Mouse (Mus musculus): ENCODE results near the gene Fam160a1. TPM values are rescaled to one million over a fixed set of nuclear protein-coding genes. Genes with fewer than 3 reads are reported as not detected.

Gene Fam160a1
- total RNA-seq, 2 experiments from 2014 or later = 46.9 to 59.1 TPM

GRCm38 (mm10) chr3:85652727-85653665 lies 164.1 kb downstream of the Fam160a1 start:
- intact Hi-C loops (cut with DNase I; ENCODE audit: low total_unique reads) = no loop called here
- no peak for DNase-seq

- no peak for DNase-seq
- intact Hi-C loops (cut with DNase I; ENCODE audit: low total_unique reads) = no loop called here
Observed at GRCm38 (mm10) chr3:85649176-85649575, 167.9 kb downstream of the Fam160a1 start.

- intact Hi-C loops (cut with DNase I; ENCODE audit: low total_unique reads) = no loop called here
- DNase-seq = no peak
Observed at GRCm38 (mm10) chr3:85645517-85646004, 171.5 kb downstream of the Fam160a1 start.

- intact Hi-C loops (cut with DNase I; ENCODE audit: low total_unique reads) = no loop called here
- DNase-seq = no peak
Observed at GRCm38 (mm10) chr3:85644814-85645213, 172.3 kb downstream of the Fam160a1 start.

GRCm38 (mm10) chr3:85641751-85642150 lies 175.3 kb downstream of the Fam160a1 start:
- no peak for DNase-seq
- intact Hi-C loops (cut with DNase I; ENCODE audit: low total_unique reads) = no loop called here

GRCm38 (mm10) chr3:85636716-85637447 lies 180.2 kb downstream of the Fam160a1 start:
- DNase-seq = no peak
- intact Hi-C loops (cut with DNase I; ENCODE audit: low total_unique reads) = no loop called here

GRCm38 (mm10) chr3:85635591-85635990 lies 181.5 kb downstream of the Fam160a1 start:
- intact Hi-C loops (cut with DNase I; ENCODE audit: low total_unique reads) = no loop called here
- no peak for DNase-seq

GRCm38 (mm10) chr3:85635126-85635419 lies 182.0 kb downstream of the Fam160a1 start:
- intact Hi-C loops (cut with DNase I; ENCODE audit: low total_unique reads) = no loop called here
- no peak for DNase-seq

- intact Hi-C loops (cut with DNase I; ENCODE audit: low total_unique reads) = no loop called here
- no peak for DNase-seq
Observed at GRCm38 (mm10) chr3:85634389-85635125, 182.5 kb downstream of the Fam160a1 start.

GRCm38 (mm10) chr3:85633733-85634132 lies 183.4 kb downstream of the Fam160a1 start:
- intact Hi-C loops (cut with DNase I; ENCODE audit: low total_unique reads) = no loop called here
- no peak for DNase-seq

- intact Hi-C loops (cut with DNase I; ENCODE audit: low total_unique reads) = no loop called here
- no peak for DNase-seq
Observed at GRCm38 (mm10) chr3:85629895-85630510, 187.1 kb downstream of the Fam160a1 start.

GRCm38 (mm10) chr3:85619751-85620150 lies 197.3 kb downstream of the Fam160a1 start:
- DNase-seq = no peak
- intact Hi-C loops (cut with DNase I; ENCODE audit: low total_unique reads) = no loop called here

- intact Hi-C loops (cut with DNase I; ENCODE audit: low total_unique reads) = no loop called here
Observed at GRCm38 (mm10) chr3:85619345-85619744, 197.7 kb downstream of the Fam160a1 start.

GRCm38 (mm10) chr3:85618885-85619284 lies 198.2 kb downstream of the Fam160a1 start:
- DNase-seq = peak; percentile 4
- intact Hi-C loops (cut with DNase I; ENCODE audit: low total_unique reads) = no loop called here

More at GRCm38 (mm10) chr3:85619345-85619744, 197.7 kb downstream of the Fam160a1 start:
- DNase-seq = no peak

GRCm38 (mm10) chr3:85616389-85616788 lies 200.7 kb downstream of the Fam160a1 start:
- intact Hi-C loops (cut with DNase I; ENCODE audit: low total_unique reads) = no loop called here
- DNase-seq = no peak

Other genes starting within 250 kb of the Fam160a1 start
- gene Gatb, start 243.2 kb downstream of the Fam160a1 start, total RNA-seq (2021) = 10 to 100 TPM; 17.7 to 19.2 TPM
- gene Glt28d2, start 70.2 kb upstream of the Fam160a1 start, total RNA-seq (2021) = 1 to 10 TPM; 4.9 to 9.2 TPM
- 10 to 100 TPM; 32.3 to 43.3 TPM for gene Gm37240, start 70.2 kb upstream of the Fam160a1 start, total RNA-seq (2021)
- gene Sh3d19, start 153.8 kb upstream of the Fam160a1 start, total RNA-seq (2021) = 10 to 100 TPM; 23.1 to 23.2 TPM
- gene Prss48, start 185.2 kb upstream of the Fam160a1 start, total RNA-seq (2021) = not detected

Measured in gastrocnemius, postnatal 14 days (tissue).